Mouse (Mus musculus) ES-Bruce4 (cell line): Measurements from ENCODE around the gene Myh7b.

Experiments used
- CTCF ChIP-seq: IDR thresholded peaks from one replicate; pipeline ENCODE4 v1.8.1; 2011; ENCODE audit warnings: low read depth, low read length
- POLR2A ChIP-seq: IDR thresholded peaks from one replicate; pipeline ENCODE4 v1.8.1; 2011; ENCODE audit warnings: low read length; ENCODE audit not compliant: insufficient read depth

DNA sequence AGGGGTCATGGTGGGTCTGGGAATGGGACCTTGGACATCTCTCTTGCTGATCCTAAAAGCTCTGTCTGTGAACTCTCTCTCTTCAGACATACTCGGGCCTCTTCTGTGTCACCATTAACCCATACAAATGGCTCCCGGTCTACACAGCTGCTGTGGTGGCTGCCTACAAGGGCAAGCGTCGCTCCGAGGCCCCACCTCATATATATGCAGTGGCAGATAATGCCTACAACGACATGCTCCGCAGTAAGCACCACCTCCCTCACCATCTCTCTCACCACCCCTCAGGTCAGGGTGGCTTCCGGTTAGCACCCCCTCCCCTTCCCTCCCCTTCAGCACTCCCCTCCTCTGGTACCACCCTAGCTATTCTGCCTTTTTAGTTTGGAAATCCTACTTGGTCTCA, 2.9 kb downstream of the Myh7b start:
- TF ChIP-seq CTCF (no peak), POLR2A (no peak)
